Mouse (Mus musculus): Measurements from ENCODE around the gene Slc23a4. TPM values are rescaled to one million over a fixed set of nuclear protein-coding genes. Genes with fewer than 3 reads are reported as not detected.

Slc23a4 gene
- polyA plus RNA-seq, 1 experiment = 0.07 TPM

- no peak overlapping the region for H3K4me3 ChIP-seq
- no peaks in the 10 kb centered on the region for H3K36me3 ChIP-seq (ENCODE audit: control insufficient read depth, insufficient read depth)
- no peak overlapping the region for H3K4me2 ChIP-seq (ENCODE audit: low read depth)
- no peak overlapping the region for H3ac ChIP-seq (ENCODE audit: control insufficient read depth, insufficient read length)
- peaks cover 1% of the 10 kb centered on the region for H3K27me3 ChIP-seq (ENCODE audit: control insufficient read depth, insufficient read depth, insufficient read length)
- H3K79me2 ChIP-seq (ENCODE audit: control insufficient read depth, insufficient read depth) = no peaks in the 10 kb centered on the region
- TF ChIP-seq POLR2A (IDR thresholded peaks at IDR 0.05; ENCODE audit: insufficient read length, low read depth) = no peak
- no peak for TF ChIP-seq MYOD1 (IDR thresholded peaks at IDR 0.05; ENCODE audit: control insufficient read depth in 1 of 3, insufficient read length in 2 of 3, low read depth in 2 of 3)
- TF ChIP-seq MAX (IDR thresholded peaks at IDR 0.05; ENCODE audit: low read depth) = no peak
These were observed 1.1 kb upstream of the Slc23a4 start for GRCm38 (mm10) chr6:34989263-34989662.

- Histone ChIP-seq H3ac (ENCODE audit: control insufficient read depth, insufficient read length) (no peak overlapping the region), H3K4me3 (no peak overlapping the region), H3K36me3 (ENCODE audit: control insufficient read depth, insufficient read depth) (no peaks in the 10 kb centered on the region), H3K79me2 (ENCODE audit: control insufficient read depth, insufficient read depth) (no peaks in the 10 kb centered on the region), H3K4me2 (ENCODE audit: low read depth) (no peak overlapping the region), H3K27me3 (ENCODE audit: control insufficient read depth, insufficient read depth, insufficient read length) (peaks cover 7% of the 10 kb centered on the region)
- no peak for TF ChIP-seq SRF (IDR thresholded peaks at IDR 0.05; ENCODE audit: control insufficient read depth, insufficient read length, low read depth)
- no peak for TF ChIP-seq REST (IDR thresholded peaks at IDR 0.05; ENCODE audit: insufficient read depth, insufficient read length)
- 0 out of 2 replicates have a peak, but pooled peaks have one; percentile 26 for TF ChIP-seq CEBPB (IDR thresholded peaks at IDR 0.05; ENCODE audit: insufficient read depth, poor library complexity, severe bottlenecking)
- no peak for TF ChIP-seq TCF3 (IDR thresholded peaks at IDR 0.05; ENCODE audit: insufficient read length, low read depth)
- no peak for TF ChIP-seq TCF12 (IDR thresholded peaks at IDR 0.05; ENCODE audit: insufficient read depth, poor library complexity, severe bottlenecking)
- no peak for TF ChIP-seq MAX (IDR thresholded peaks at IDR 0.05; ENCODE audit: low read depth)
- no peak for TF ChIP-seq E2F4 (IDR thresholded peaks at IDR 0.05; ENCODE audit: insufficient read depth)
- no peak for TF ChIP-seq MYOG (IDR thresholded peaks at IDR 0.05; ENCODE audit: control insufficient read depth in 1 of 3, insufficient read depth in 1 of 3, insufficient read length in 2 of 3, low read depth in 2 of 3)
- TF ChIP-seq MYOD1 (IDR thresholded peaks at IDR 0.05; ENCODE audit: control insufficient read depth in 1 of 3, insufficient read length in 2 of 3, low read depth in 2 of 3) = no peak
These were observed 1.0 kb downstream of the Slc23a4 start for GRCm38 (mm10) chr6:34987085-34987645.

GRCm38 (mm10) chr6:34980661-34981060, 7.5 kb downstream of the Slc23a4 start:
- Histone ChIP-seq H3ac (ENCODE audit: control insufficient read depth, insufficient read length) (no peak overlapping the region), H3K27me3 (ENCODE audit: control insufficient read depth, insufficient read depth, insufficient read length) (peaks cover 16% of the 10 kb centered on the region), H3K4me3 (no peak overlapping the region), H3K36me3 (ENCODE audit: control insufficient read depth, insufficient read depth) (no peaks in the 10 kb centered on the region), H3K79me2 (ENCODE audit: control insufficient read depth, insufficient read depth) (no peaks in the 10 kb centered on the region), H3K4me2 (ENCODE audit: low read depth) (no peak overlapping the region)
- TF ChIP-seq MAX (IDR thresholded peaks at IDR 0.05; ENCODE audit: low read depth) (no peak), SRF (IDR thresholded peaks at IDR 0.05; ENCODE audit: control insufficient read depth, insufficient read length, low read depth) (no peak), TCF3 (IDR thresholded peaks at IDR 0.05; ENCODE audit: insufficient read length, low read depth) (no peak), POLR2AphosphoS2 (IDR thresholded peaks at IDR 0.05; ENCODE audit: insufficient read length, low read depth) (no peak), USF1 (IDR thresholded peaks at IDR 0.05; ENCODE audit: low read depth) (no peak), MYOD1 (IDR thresholded peaks at IDR 0.05; ENCODE audit: control insufficient read depth in 1 of 3, insufficient read length in 2 of 3, low read depth in 2 of 3) (no peak), TCF12 (IDR thresholded peaks at IDR 0.05; ENCODE audit: insufficient read depth, poor library complexity, severe bottlenecking) (no peak), REST (IDR thresholded peaks at IDR 0.05; ENCODE audit: insufficient read depth, insufficient read length) (no peak), CEBPB (IDR thresholded peaks at IDR 0.05; ENCODE audit: insufficient read depth, poor library complexity, severe bottlenecking) (no peak), MYOG (IDR thresholded peaks at IDR 0.05; ENCODE audit: control insufficient read depth in 1 of 3, insufficient read depth in 1 of 3, insufficient read length in 2 of 3, low read depth in 2 of 3) (no peak)

- H3K27me3 ChIP-seq (ENCODE audit: control insufficient read depth, insufficient read depth, insufficient read length) = peaks cover 19% of the 10 kb centered on the region
- no peaks in the 10 kb centered on the region for H3K79me2 ChIP-seq (ENCODE audit: control insufficient read depth, insufficient read depth)
- H3K4me3 ChIP-seq = no peak overlapping the region
- no peak overlapping the region for H3ac ChIP-seq (ENCODE audit: control insufficient read depth, insufficient read length)
- no peaks in the 10 kb centered on the region for H3K36me3 ChIP-seq (ENCODE audit: control insufficient read depth, insufficient read depth)
- TF ChIP-seq MYOG (IDR thresholded peaks at IDR 0.05; ENCODE audit: control insufficient read depth in 1 of 3, insufficient read depth in 1 of 3, insufficient read length in 2 of 3, low read depth in 2 of 3) (no peak), MAX (IDR thresholded peaks at IDR 0.05; ENCODE audit: low read depth) (no peak), TCF12 (IDR thresholded peaks at IDR 0.05; ENCODE audit: insufficient read depth, poor library complexity, severe bottlenecking) (no peak), MYOD1 (IDR thresholded peaks at IDR 0.05; ENCODE audit: control insufficient read depth in 1 of 3, insufficient read length in 2 of 3, low read depth in 2 of 3) (peak in 1 of 3 experiments; percentile 28), USF1 (IDR thresholded peaks at IDR 0.05; ENCODE audit: low read depth) (no peak)
- no peak overlapping the region for H3K4me2 ChIP-seq (ENCODE audit: low read depth)
These were observed 8.9 kb downstream of the Slc23a4 start for GRCm38 (mm10) chr6:34979291-34979690.

GRCm38 (mm10) chr6:34971181-34971580, 17.0 kb downstream of the Slc23a4 start:
- H3K4me3 ChIP-seq = no peak overlapping the region
- no peak overlapping the region for H3K4me2 ChIP-seq (ENCODE audit: low read depth)
- no peaks in the 10 kb centered on the region for H3K79me2 ChIP-seq (ENCODE audit: control insufficient read depth, insufficient read depth)
- TF ChIP-seq TCF12 (IDR thresholded peaks at IDR 0.05; ENCODE audit: insufficient read depth, poor library complexity, severe bottlenecking) (no peak), MYOG (IDR thresholded peaks at IDR 0.05; ENCODE audit: control insufficient read depth in 1 of 3, insufficient read depth in 1 of 3, insufficient read length in 2 of 3, low read depth in 2 of 3) (no peak), MAX (IDR thresholded peaks at IDR 0.05; ENCODE audit: low read depth) (no peak), USF1 (IDR thresholded peaks at IDR 0.05; ENCODE audit: low read depth) (no peak), CEBPB (IDR thresholded peaks at IDR 0.05; ENCODE audit: insufficient read depth, poor library complexity, severe bottlenecking) (no peak)
- H3K36me3 ChIP-seq (ENCODE audit: control insufficient read depth, insufficient read depth) = no peaks in the 10 kb centered on the region
- no peak overlapping the region for H3ac ChIP-seq (ENCODE audit: control insufficient read depth, insufficient read length)
- peaks cover 4% of the 10 kb centered on the region for H3K27me3 ChIP-seq (ENCODE audit: control insufficient read depth, insufficient read depth, insufficient read length)

Data from myocyte (in vitro differentiated cells).